Mouse (Mus musculus) C2C12 (cell line): ENCODE measurements around the gene Pak6.

ENCODE experiments used
- CTCF ChIP-seq: IDR thresholded peaks from one replicate; pipeline ENCODE4 v1.5.1; 2011; ENCODE audit not compliant: control insufficient read depth, insufficient read depth, insufficient read length
- USF1 ChIP-seq: IDR thresholded peaks from one replicate; pipeline ENCODE4 v1.6.1; 2011; ENCODE audit warnings: low read depth, mild to moderate bottlenecking, control low read depth, moderate library complexity

GRCm38 (mm10) chr2:118696451-118697308 is 33.6 kb downstream of the Pak6 start:
- TF ChIP-seq CTCF (no peak), USF1 (no peak)
